Mouse (Mus musculus) liver, adult 2 months (tissue): ENCODE results near the gene Stx11.

Experiments
- CTCF ChIP-seq: fragments of 200-500 bp; IDR thresholded peaks from 2 replicates; pipeline ENCODE4 v1.5.1; 2011; ENCODE audit warnings: low read depth, low read length, control low read depth
- POLR2A ChIP-seq: fragments of 200-500 bp; IDR thresholded peaks from 2 replicates; pipeline ENCODE4 v1.6.1; 2011; ENCODE audit warnings: low read length, control low read depth; ENCODE audit not compliant: insufficient read depth; ENCODE audit errors: extremely low read depth

GRCm38 (mm10) chr10:12929149-12929856, 34.8 kb downstream of the Stx11 start:
- TF ChIP-seq CTCF = no peak
- TF ChIP-seq POLR2A = no peak
